In the genomic region with DNA sequence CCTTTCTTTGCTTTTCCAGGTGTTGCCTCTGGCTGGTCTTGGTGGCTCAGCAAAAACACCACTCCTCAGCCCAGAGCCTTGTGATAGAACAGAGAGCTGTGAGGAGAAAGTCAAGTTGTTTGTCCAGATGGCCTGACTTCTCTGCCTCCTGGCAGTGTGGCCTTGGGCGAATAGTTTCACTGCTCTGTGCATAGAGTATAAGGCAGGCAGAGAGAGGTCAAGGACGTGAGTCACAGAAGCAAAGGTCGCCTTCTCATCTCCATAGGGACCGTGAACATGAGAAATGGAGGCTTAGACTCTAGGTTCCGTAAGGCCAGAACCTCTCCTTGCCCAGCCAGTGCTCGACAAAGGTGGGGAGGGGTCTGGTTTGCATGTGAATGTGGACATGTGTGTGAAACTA, we compare ENCODE assay signal across 28 mouse cellular contexts.
"Had no signal": no experiment of that assay in that cellular context is flagged by ENCODE, and none has a peak within 500 bp of the region (broad histone marks: within the 10 kb centered on the region; RNA-seq: fewer than 3 reads in every experiment).

No protein-coding gene starts in this region.

- H3K4me2 ChIP-seq: heart, embryonic 11.5 days; heart, embryonic 13.5 days; heart, embryonic 15.5 days; hindbrain, embryonic 13.5 days; hindbrain, embryonic 15.5 days; kidney, embryonic 15.5 days; limb, embryonic 12.5 days; liver, embryonic 11.5 days; liver, embryonic 13.5 days; liver, embryonic 15.5 days had no signal

- H3K36me3 ChIP-seq: heart, embryonic 13.5 days; heart, embryonic 15.5 days; hindbrain, embryonic 13.5 days; hindbrain, embryonic 15.5 days; kidney, embryonic 15.5 days; limb, embryonic 12.5 days; liver, embryonic 13.5 days; liver, embryonic 15.5 days had no signal

- ATAC-seq: hindbrain, postnatal 0 days; intestine, embryonic 16.5 days had no signal

- DNase-seq: gastrocnemius, postnatal 14 days; gastrocnemius, postnatal 36 days; heart, adult 11 months; heart, adult 2 months; heart, postnatal 14 days; heart, postnatal 36 days; kidney, adult 11 months; kidney, adult 2 months; kidney, adult 9 months; kidney, postnatal 14 days; kidney, postnatal 36 days; layer of hippocampus, adult 9-11 months; layer of hippocampus, postnatal 36 days; left cerebral cortex, postnatal 4 days; liver; liver, embryonic 13.5 days had no signal

- H3K27ac ChIP-seq: heart, adult 2 months; heart, embryonic 13.5 days; heart, embryonic 15.5 days; hindbrain, embryonic 13.5 days; hindbrain, embryonic 15.5 days; hindbrain, postnatal 0 days; kidney, embryonic 15.5 days; kidney, postnatal 0 days; limb, embryonic 12.5 days; liver, embryonic 13.5 days; liver, embryonic 15.5 days had no signal

- H3K4me1 ChIP-seq: limb, embryonic 12.5 days; liver, embryonic 13.5 days; liver, embryonic 15.5 days had no signal

- H3K9ac ChIP-seq: heart, embryonic 13.5 days; heart, embryonic 15.5 days; hindbrain, embryonic 13.5 days; hindbrain, embryonic 15.5 days; kidney, embryonic 15.5 days; limb, embryonic 12.5 days; liver, embryonic 13.5 days; liver, embryonic 15.5 days had no signal

- H3K4me3 ChIP-seq: heart, adult 2 months; heart, embryonic 13.5 days; heart, embryonic 15.5 days; hindbrain, embryonic 13.5 days; hindbrain, embryonic 15.5 days; kidney, embryonic 15.5 days; limb, embryonic 12.5 days; liver, embryonic 13.5 days; liver, embryonic 15.5 days had no signal

- H3K9me3 ChIP-seq: heart, embryonic 13.5 days; heart, embryonic 15.5 days; hindbrain, embryonic 13.5 days; hindbrain, embryonic 15.5 days; kidney, embryonic 15.5 days; limb, embryonic 12.5 days; liver, embryonic 13.5 days; liver, embryonic 15.5 days had no signal
